Mouse (Mus musculus): ENCODE results near the gene St8sia1.

DNA sequence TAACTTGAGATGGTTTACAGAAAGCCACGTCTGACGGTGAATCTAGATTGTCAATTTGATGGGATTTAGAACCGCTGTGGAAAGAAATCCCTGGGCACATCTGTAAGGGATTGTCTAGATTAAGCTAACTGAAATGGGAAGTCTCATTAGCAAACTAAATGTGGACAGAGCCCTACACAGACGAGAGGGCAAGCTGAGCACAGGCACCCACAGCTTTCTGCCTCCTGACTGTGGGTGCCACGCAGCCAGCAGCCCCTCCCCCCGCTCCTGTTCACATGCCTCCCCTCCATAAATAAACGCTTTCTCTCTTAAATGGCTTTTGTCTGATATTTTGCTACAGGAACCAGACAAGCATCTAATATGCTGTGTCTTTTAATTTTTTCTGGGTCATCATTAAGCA, 27.8 kb upstream of the St8sia1 start:
- TF ChIP-seq CTCF (IDR thresholded peaks at IDR 0.05; ENCODE audit: insufficient read depth, low read length) (no peak), POLR2A (IDR thresholded peaks at IDR 0.05; ENCODE audit: borderline replicate concordance, extremely low read depth, low read depth, low read length) (no peak)

Measured in lung, adult 2 months (tissue).